Mouse (Mus musculus) adrenal gland, adult 18-20 months (tissue): Measurements from ENCODE around the gene Artn. TPM values are rescaled to one million over a fixed set of nuclear protein-coding genes. Genes with fewer than 3 reads are reported as not detected.

Experiments used
- DNase-seq, 2 experiments: peaks; one replicate each; pipeline ENCODE4 v3.0.0; 2021 to 2022; ENCODE audit warnings: low spot score in 2 of 2
- total RNA-seq, 2 experiments: library from RNA; stranded (reverse); gene quantifications; 1 replicate in 1 of 2; 2 replicates in 1 of 2; pipeline ENCODE4 v1.2.3; 2021

The Artn gene
- total RNA-seq, 2 experiments from 2014 or later: 0.38 TPM; not detected in 1

GRCm38 (mm10) chr4:117891738-117892161 lies 37.8 kb downstream of the Artn start, which contains the start of gene Dph2:
TSS of gene Dph2 (minus strand) at chr4:117892032.
- peak; percentile 63 to 66 for DNase-seq

DNA sequence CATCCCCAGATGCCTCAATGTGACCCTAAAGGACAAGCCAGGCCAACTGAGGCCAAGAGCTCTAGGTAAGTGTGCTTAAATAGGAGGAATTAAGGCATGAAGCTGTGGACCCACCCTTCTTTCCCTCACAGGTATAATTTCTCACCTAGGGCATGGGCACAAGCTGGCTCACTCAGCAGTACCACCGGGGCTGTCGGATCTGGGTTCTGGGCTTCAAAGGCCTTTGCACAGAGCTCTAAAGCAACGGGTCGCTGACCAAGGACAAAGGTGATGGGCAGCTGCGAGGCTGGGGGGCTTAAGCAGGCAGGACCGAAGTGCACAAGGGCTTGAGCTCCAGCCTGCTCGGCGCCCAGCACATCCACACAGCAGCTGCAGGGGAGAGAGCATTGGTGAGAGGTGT lies 38.8 kb downstream of the Artn start:
- no peak for DNase-seq

- no peak for DNase-seq
Measured at GRCm38 (mm10) chr4:117890031-117890430, 39.5 kb downstream of the Artn start.

GRCm38 (mm10) chr4:117889471-117889870 lies 40.1 kb downstream of the Artn start:
- DNase-seq: no peak

DNA sequence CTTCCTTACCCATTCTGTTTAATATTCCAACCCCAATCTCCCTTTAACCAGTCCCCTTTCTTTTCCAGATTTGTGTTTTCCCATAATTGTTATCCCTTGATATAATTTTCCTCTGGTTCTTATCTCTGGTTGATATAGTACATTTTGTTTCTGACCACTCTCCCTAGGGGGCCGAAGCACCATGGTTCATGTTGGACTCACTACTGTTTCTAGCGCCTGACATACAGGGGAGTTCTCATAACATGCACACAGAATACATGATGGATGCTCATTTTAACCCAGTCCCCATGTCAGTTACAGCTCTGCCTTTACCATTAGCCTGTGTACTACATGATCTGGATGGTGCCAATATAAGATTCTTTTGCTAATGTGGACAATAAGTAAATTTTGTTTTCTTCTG lies 41.6 kb downstream of the Artn start:
- DNase-seq: no peak

- DNase-seq: peak; percentile 93 to 95
Measured at GRCm38 (mm10) chr4:117887133-117887532, 42.4 kb downstream of the Artn start, which contains the start of gene Atp6v0b. TSS of gene Atp6v0b (minus strand) at chr4:117887333.

DNA sequence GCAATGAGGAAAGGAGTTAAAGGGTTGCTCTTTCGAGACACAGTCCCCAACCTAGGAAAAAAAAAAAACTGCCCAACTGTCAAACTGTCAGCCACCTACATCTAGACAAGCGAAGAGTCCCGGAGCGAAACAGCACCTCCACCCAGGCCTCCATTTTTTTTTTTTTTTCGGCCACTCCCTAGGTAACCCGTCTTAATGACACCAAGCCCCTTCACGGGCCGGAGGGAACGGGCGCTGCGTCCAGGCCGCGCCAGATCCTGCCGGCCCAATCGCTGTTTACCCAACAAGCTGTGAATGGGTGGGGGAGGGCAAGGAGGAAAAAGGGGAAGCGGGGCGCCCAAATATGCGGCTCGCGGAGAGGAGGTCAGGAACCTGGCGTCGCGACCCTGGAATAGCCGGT lies 42.9 kb downstream of the Artn start:
- peak in 1 of 2 experiments; percentile 37 for DNase-seq

DNA sequence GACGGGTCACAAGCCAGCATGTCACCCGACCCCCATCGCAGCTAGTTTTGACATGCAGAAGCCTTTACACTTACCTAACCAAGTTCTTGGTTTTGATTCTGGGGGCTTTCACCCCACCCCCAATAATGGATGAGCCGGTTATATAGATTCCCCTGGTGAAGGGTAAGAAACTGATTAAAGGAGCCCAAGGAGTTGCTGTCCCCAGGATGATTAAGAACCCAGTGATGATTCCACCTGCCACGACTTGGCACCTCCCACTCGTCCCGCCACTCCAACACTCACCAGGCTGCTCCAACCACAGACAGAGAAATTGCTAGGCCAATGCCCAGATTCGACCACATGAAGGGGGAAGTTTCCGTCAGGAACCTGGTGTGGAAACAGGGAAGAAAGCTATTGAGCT lies 43.6 kb downstream of the Artn start:
- no peak for DNase-seq

DNA sequence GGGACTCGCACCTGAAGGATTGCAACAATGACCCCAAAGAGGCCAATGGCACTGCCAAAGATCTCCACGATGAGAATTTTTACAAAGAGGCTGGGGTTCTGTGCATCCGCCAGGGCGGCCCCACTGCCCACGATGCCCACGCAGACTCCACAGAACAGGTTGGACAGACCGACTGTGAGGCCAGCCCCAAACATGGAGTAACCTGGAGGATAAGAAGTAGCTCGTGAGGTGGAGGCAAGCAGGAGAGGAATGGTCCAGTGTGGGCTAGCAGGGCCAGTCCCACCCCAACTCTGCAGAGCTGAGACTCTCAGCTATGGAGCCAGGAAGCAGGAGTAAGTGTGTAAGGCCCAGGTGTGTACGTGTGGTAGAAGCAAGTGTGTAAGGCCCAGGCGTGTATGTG lies 44.5 kb downstream of the Artn start:
- DNase-seq: no peak

- DNase-seq: no peak
Measured at GRCm38 (mm10) chr4:117884146-117884545, 45.4 kb downstream of the Artn start.

GRCm38 (mm10) chr4:117882701-117883691 lies 46.6 kb downstream of the Artn start, which contains the start of gene B4galt2:
TSS of gene B4galt2 (minus strand) at chr4:117883487.
- DNase-seq: peak; percentile 57 to 60

- DNase-seq: no peak
Measured at GRCm38 (mm10) chr4:117878703-117879102, 50.9 kb downstream of the Artn start.

GRCm38 (mm10) chr4:117878301-117878700 lies 51.3 kb downstream of the Artn start:
- DNase-seq: no peak

Other genes with a start within 250 kb of the Artn start
- gene Dmap1, start 247.5 kb downstream of the Artn start, total RNA-seq: 10 to 100 TPM; 20.6 to 23.3 TPM
- not detected for gene Gm12845, start 205.4 kb downstream of the Artn start, total RNA-seq
- not detected for gene Klf17, start 164.1 kb downstream of the Artn start, total RNA-seq
- gene Slc6a9, start 95.3 kb downstream of the Artn start, total RNA-seq: 10 to 100 TPM in 1 of 2 experiments, 1 to 10 TPM in 1; 6.5 to 11.8 TPM
- under 1 TPM; 0.70 to 0.99 TPM for gene Ccdc24, start 57.2 kb downstream of the Artn start, total RNA-seq
- gene B4galt2, start 46.3 kb downstream of the Artn start, total RNA-seq: 10 to 100 TPM in 1 of 2 experiments, 1 to 10 TPM in 1; 9.9 to 12.9 TPM
- 100 to 1,000 TPM; 222 to 245 TPM for gene Atp6v0b, start 42.4 kb downstream of the Artn start, total RNA-seq
- gene Dph2, start 37.7 kb downstream of the Artn start, total RNA-seq: 10 to 100 TPM; 11.7 to 13.3 TPM
- 10 to 100 TPM; 51.6 to 56.3 TPM for gene Ipo13, start 14.8 kb downstream of the Artn start, total RNA-seq
- 10 to 100 TPM; 37.4 to 40.5 TPM for gene St3gal3, start 205.2 kb upstream of the Artn start, total RNA-seq